Mouse (Mus musculus) effector memory CD4-positive, alpha-beta T cell, adult 7 months (primary cell): ENCODE measurements around the gene Suz12. TPM values are rescaled to one million over a fixed set of nuclear protein-coding genes. Genes with fewer than 3 reads are reported as not detected.

Source experiments
- polyA plus RNA-seq: library from polyadenylated mRNA; unstranded; fragments of 100-300 nt; shearing (Covaris generic); gene quantifications from one replicate; pipeline ENCODE4 v1.2.1, GENCODE M21; 2017

Gene Suz12
- 40.1 TPM for polyA plus RNA-seq

DNA sequence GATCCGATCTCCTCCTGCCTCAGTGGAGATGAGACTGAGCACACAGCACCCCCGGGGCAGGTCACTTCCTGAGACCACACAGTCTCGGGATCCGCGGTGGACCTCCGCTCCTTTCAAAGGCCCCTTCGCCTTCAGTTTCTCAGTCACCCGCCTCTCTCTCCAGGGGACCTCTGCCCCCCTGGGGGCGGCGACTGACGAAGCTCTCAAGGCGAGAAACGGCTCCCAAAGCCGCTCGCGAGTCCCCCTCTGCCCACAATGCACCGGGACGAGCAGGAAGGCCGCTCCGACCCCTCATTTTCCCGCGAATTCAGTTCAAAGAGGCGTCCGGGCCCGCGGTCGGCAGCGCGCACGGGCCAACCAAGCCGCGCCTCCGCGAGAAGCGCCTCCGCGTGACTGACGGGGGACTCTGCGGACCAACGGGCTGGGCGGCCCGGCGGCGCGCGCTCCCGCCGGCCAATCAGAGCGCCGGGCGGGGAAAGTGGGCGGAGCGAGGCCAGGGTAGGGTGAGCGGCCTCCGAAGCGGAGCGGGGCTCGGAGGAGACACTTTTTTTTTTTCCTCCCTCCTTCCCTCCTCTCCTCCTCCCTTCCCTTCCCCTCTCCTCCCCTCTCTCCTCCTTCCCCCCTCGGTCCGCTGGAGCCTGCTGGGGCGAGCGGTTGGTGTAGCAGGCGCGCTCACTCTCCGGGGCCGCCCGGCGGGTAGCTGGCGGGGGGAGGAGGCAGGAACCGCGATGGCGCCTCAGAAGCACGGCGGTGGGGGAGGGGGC lies at the start of gene Suz12:
Gene Suz12 (plus strand): TSS at position 515 of the 764 bp plus-strand sequence.

DNA sequence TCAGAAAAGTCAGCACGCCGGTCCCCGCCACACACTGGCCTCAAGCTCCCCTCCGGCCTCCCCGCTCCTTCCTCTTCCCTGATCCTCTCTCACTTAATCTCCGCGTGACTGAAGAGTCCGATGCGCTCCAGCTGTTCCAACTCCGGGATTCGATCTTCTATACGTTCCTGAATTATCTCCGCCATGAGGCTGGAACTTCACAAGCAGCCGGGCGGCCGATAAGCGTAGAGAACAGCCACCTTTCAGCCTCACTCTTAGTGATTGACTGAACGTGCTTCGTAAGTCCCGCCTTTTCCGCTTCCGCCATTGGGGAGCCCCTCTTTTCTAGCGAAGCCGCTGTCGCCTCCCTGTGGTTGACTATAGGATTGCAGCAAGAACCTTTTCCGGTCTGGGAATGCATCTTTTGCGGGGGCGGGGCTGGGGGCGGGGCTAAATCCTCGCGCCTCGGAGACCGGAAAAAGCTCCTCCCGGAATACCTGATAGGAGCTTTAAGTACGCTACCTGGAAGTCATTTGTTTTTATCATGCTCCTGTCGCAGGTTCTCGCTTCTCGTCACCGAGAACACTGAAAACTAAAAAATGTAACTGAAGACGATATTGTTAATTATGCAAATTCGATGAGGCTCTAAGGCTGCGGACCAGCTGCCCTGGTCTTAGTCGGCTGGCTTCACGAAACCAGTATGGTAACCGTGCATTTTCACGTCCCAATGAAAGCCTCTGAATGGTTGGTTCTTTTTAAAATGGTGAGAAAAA lies 30.6 kb upstream of the Suz12 start, which contains the start of gene Utp6:
Gene Utp6 (minus strand): TSS at position 266 of the 752 bp plus-strand sequence.

DNA sequence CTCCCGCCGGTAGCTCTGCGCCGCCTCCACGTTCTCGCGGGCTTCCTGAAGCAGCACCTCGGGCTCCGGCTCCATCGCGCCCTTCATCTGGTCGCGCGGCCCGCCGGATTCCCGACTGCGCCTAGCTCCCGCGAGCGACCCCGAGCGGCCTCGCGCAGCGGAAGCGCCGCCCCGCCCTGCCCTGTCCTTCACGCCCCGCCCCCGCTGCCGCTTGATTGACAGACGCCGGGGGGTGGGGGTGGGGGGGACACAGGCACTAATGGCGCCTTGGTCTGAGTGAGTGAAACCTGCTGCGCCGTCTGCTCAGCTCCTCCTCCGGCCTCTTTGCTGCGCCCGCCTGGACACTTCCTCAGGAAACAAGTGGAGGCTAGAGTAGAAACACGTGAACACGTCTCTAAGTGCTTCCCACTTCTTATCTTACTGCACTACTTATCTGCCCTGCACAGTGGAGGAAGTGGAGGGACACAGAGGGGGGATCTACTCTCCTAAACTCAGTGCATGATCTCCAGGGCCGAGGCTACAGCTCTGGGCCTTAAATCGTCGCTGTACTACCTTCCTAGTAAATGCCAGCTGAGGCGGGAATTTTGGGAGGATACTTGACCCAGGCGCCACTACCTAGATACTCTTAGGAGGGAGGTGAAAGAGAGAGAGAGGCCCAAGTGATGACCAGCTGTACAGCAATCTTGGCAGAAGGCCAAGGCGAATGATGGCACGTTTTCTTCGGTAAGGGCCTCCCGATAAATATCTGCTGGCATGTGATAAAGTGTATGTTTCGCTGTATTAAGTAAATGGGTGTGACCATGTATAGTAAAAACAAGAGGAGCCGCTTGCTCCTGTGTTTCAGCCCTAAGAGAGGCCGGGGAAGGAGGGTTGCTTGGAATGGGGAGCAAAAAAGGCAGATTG lies 88.2 kb downstream of the Suz12 start, which contains the start of gene Crlf3:
Gene Crlf3 (minus strand): TSS at position 166 of the 903 bp plus-strand sequence.

Other genes starting within 250 kb of the Suz12 start
- gene Utp6, start 30.7 kb upstream of the Suz12 start, polyA plus RNA-seq: 38.1 TPM
- 315 TPM for gene Crlf3, start 87.9 kb downstream of the Suz12 start, polyA plus RNA-seq
- gene Atad5, start 96.3 kb downstream of the Suz12 start, polyA plus RNA-seq: 3.4 TPM
- 5.1 TPM for gene Tefm, start 149.1 kb downstream of the Suz12 start, polyA plus RNA-seq
- 0.78 TPM for gene Adap2, start 161.0 kb downstream of the Suz12 start, polyA plus RNA-seq
- gene Rnf135, start 190.7 kb downstream of the Suz12 start, polyA plus RNA-seq: 3.9 TPM
- gene Rhot1, start 215.9 kb downstream of the Suz12 start, polyA plus RNA-seq: 52.9 TPM